Mouse (Mus musculus) intestine, postnatal 0 days (tissue): ENCODE data around the gene Scn3b. TPM values are rescaled to one million over a fixed set of nuclear protein-coding genes. Genes with fewer than 3 reads are reported as not detected.

Experiments used
- ATAC-seq: fragments of 200-750 bp; cut with Nextera tagmentation; 2 replicates; pipeline ENCODE4 v1.8.0; 2017; ENCODE audit warnings: mild to moderate bottlenecking, moderate TSS enrichment, moderate library complexity
- H3K27ac ChIP-seq: fragments of 300-500 bp; sonication (generic); 2 replicates; pipeline ENCODE4 v1.5.1; 2014; ENCODE audit warnings: mild to moderate bottlenecking, low read depth, low read length, moderate library complexity
- H3K27me3 ChIP-seq: fragments of 300-500 bp; sonication (generic); replicated peaks from 2 replicates; pipeline ENCODE4 v1.6.1; 2014; ENCODE audit warnings: low read length, mixed read lengths; ENCODE audit not compliant: control insufficient read depth, insufficient read depth
- H3K36me3 ChIP-seq: fragments of 300-500 bp; sonication (generic); 2 replicates; pipeline ENCODE4 v1.6.1; 2014; ENCODE audit warnings: mild to moderate bottlenecking, moderate library complexity; ENCODE audit not compliant: control insufficient read depth, insufficient read depth
- H3K4me1 ChIP-seq: fragments of 300-500 bp; sonication (generic); replicated peaks from 2 replicates; pipeline ENCODE4 v1.6.1; 2014; ENCODE audit warnings: antibody characterized with exemption, low read length, mixed read lengths; ENCODE audit not compliant: control insufficient read depth, insufficient read depth
- H3K4me2 ChIP-seq: fragments of 300-500 bp; sonication (generic); replicated peaks from 2 replicates; pipeline ENCODE4 v1.6.1; 2014; ENCODE audit warnings: low read depth, mild to moderate bottlenecking, moderate library complexity
- H3K4me3 ChIP-seq: fragments of 300-500 bp; sonication (generic); 2 replicates; pipeline ENCODE4 v1.5.1; 2014; ENCODE audit warnings: low read depth, low read length
- H3K9ac ChIP-seq: fragments of 300-500 bp; sonication (generic); 2 replicates; pipeline ENCODE4 v1.6.1; 2014; ENCODE audit warnings: mild to moderate bottlenecking, low read depth, low read length
- H3K9me3 ChIP-seq: fragments of 300-500 bp; sonication (generic); 2 replicates; pipeline ENCODE4 v1.6.1; 2016; ENCODE audit warnings: mixed run types; ENCODE audit not compliant: control insufficient read depth
- CTCF ChIP-seq: sonication (generic); IDR thresholded peaks from 2 replicates; pipeline ENCODE4 v1.5.1; 2016; ENCODE audit warnings: low read depth, mild to moderate bottlenecking, control low read depth, antibody characterized with exemption, moderate library complexity
- WGBS: fragments of 180-500 bp; shearing (Covaris S2); extraction: QIAGEN DNeasy Blood & Tissue Kit; methylation state at CpG from one replicate; pipeline ENCODE4 v1.1.7; 2014; 5-methylcytosine and 5-hydroxymethylcytosine counted together
- polyA plus RNA-seq: library from polyadenylated mRNA; unstranded; fragments of >200 nt; fragmentation: Nextera tagmentation; extraction: Ambion mirVana; gene quantifications from 2 replicates; pipeline ENCODE4 v1.2.1, GENCODE M21; 2015

Scn3b gene
- polyA plus RNA-seq, 1 experiment from 2014 or later: 2.4 TPM

DNA sequence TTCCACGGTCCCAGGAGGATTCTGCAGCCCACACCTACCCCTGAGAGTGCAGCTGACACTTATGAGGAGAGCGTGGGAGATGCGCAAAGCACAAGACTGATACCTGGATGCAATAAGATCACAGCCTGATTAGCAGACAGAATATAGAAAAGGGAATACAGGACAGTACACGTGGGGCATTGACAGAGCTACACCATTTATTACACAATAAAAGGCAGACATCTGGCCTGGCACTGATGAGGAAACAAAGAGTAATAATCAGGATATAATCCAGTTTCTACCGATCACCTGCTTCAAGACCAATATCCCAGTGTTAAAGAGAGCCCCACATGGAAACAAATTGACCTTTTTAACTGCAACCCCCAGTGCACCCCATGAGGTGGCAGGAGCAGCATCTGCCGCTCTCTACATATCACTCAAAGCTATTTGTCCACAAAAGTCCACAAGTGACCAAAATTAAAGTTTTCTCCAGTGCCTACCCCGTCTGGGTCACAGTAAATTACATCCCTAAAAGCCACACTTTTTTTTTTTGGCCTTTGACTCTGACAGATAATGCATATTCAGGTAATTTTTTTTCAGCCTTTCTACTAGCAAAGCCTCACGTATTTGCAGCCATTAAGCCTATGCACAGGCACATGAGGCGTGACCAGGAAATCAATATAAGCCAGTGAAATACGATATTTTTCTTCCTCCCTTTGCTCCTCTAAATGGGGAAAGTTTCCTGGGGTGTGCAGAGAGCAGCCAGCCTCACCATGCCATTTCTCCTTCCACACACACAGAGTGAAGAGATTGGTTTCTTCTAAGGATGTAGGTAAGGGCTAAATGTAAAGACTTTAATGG, 34.6 kb upstream of the Scn3b start:
- H3K27ac ChIP-seq: no peak overlapping the region
- no peaks in the 10 kb centered on the region for H3K27me3 ChIP-seq
- no peaks in the 10 kb centered on the region for H3K36me3 ChIP-seq
- 47% methylated on average over 10 of the region's 10 CpGs for WGBS
- peak; percentile 32; the same call in 1 of the 2 replicates for ATAC-seq
- H3K4me2 ChIP-seq: no peak overlapping the region
- H3K4me3 ChIP-seq: no peak overlapping the region
- H3K4me1 ChIP-seq: no peaks in the 10 kb centered on the region
- no peak for TF ChIP-seq CTCF
- no peaks in the 10 kb centered on the region for H3K9me3 ChIP-seq
- H3K9ac ChIP-seq: no peak overlapping the region

- Histone ChIP-seq H3K4me3 (no peak overlapping the region), H3K36me3 (no peaks in the 10 kb centered on the region), H3K9ac (no peak overlapping the region), H3K27me3 (no peaks in the 10 kb centered on the region), H3K4me1 (no peaks in the 10 kb centered on the region), H3K9me3 (no peaks in the 10 kb centered on the region), H3K4me2 (no peak overlapping the region), H3K27ac (no peak overlapping the region)
- no peak for TF ChIP-seq CTCF
- peak; percentile 51; the same call in 1 of the 2 replicates for ATAC-seq
- WGBS: 61% methylated on average over 7 of the region's 7 CpGs
Measured at GRCm38 (mm10) chr9:40235220-40235619, 33.8 kb upstream of the Scn3b start.

- Histone ChIP-seq H3K36me3 (no peaks in the 10 kb centered on the region), H3K27me3 (no peaks in the 10 kb centered on the region), H3K4me1 (no peaks in the 10 kb centered on the region), H3K27ac (no peak overlapping the region), H3K4me2 (no peak overlapping the region), H3K4me3 (no peak overlapping the region), H3K9ac (no peak overlapping the region), H3K9me3 (no peaks in the 10 kb centered on the region)
- no peak for ATAC-seq
- WGBS: 53% methylated on average over 4 of the region's 4 CpGs
- TF ChIP-seq CTCF: no peak
Measured at GRCm38 (mm10) chr9:40239749-40240148, 29.3 kb upstream of the Scn3b start.

- H3K4me1 ChIP-seq: no peaks in the 10 kb centered on the region
- no peak overlapping the region for H3K4me2 ChIP-seq
- no peak overlapping the region for H3K27ac ChIP-seq
- 40% methylated on average over 5 of the region's 5 CpGs for WGBS
- TF ChIP-seq CTCF: no peak
- H3K4me3 ChIP-seq: no peak overlapping the region
- H3K9ac ChIP-seq: no peak overlapping the region
- no peaks in the 10 kb centered on the region for H3K36me3 ChIP-seq
- no peaks in the 10 kb centered on the region for H3K27me3 ChIP-seq
- ATAC-seq: no peak
- H3K9me3 ChIP-seq: no peaks in the 10 kb centered on the region
Measured at GRCm38 (mm10) chr9:40240311-40240710, 28.7 kb upstream of the Scn3b start.

DNA sequence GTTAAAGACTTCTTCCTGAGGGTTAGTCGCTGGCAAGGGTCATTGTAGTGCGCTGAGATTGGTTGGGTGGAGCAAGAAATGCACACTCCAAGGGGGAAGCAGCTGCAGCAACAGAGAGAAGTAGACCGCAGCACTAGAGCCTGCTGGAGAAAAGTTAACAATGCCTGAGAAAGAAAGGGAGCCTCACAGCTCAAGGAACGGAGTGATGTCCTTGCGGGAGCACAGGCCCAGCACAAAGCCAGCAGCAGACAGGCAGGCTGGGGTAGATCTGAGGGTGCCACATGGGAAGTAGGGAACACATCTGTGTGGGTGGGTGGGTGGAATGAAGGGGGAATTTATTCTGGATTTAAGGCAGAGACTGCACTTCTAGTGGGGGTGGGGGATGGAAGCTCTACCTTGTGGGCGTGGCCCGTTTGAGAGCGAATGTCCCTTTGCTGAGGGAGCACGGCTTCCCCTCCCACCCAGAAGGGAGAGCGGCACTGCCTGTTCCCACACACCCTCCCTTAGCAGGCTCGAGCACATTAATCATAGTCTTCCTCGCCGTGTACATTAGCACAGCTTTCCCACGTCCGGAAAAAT, 27.7 kb upstream of the Scn3b start:
- ATAC-seq: peak; percentile 59
- Histone ChIP-seq H3K27me3 (no peaks in the 10 kb centered on the region), H3K4me2 (peak overlapping the region; percentile 77), H3K9me3 (no peaks in the 10 kb centered on the region), H3K4me1 (no peaks in the 10 kb centered on the region), H3K36me3 (no peaks in the 10 kb centered on the region), H3K27ac (no peak overlapping the region), H3K4me3 (peak overlapping the region; percentile 37), H3K9ac (no peak overlapping the region)
- TF ChIP-seq CTCF: no peak
- WGBS: 8% methylated on average over 15 of the region's 15 CpGs

- Histone ChIP-seq H3K36me3 (no peaks in the 10 kb centered on the region), H3K27ac (no peak overlapping the region), H3K4me1 (no peaks in the 10 kb centered on the region), H3K9me3 (no peaks in the 10 kb centered on the region), H3K27me3 (no peaks in the 10 kb centered on the region), H3K4me2 (peak overlapping the region; percentile 77), H3K9ac (no peak overlapping the region), H3K4me3 (peak overlapping the region; percentile 37)
- WGBS: 52% methylated on average over 13 of the region's 13 CpGs
- no peak for TF ChIP-seq CTCF
- no peak for ATAC-seq
Measured at GRCm38 (mm10) chr9:40241951-40242888, 26.8 kb upstream of the Scn3b start.
